Mouse (Mus musculus) ovary, adult 2 months (tissue): ENCODE results near the gene Glrx. TPM values are rescaled to one million over a fixed set of nuclear protein-coding genes. Genes with fewer than 3 reads are reported as not detected.

Experiments used
- polyA plus RNA-seq: library from polyadenylated mRNA; depleted of rRNA; stranded (reverse); fragments of >200 nt; gene quantifications from 2 replicates; pipeline ENCODE4 v1.2.3, GENCODE M21; 2012; rRNA removed

The Glrx gene
- polyA plus RNA-seq, result 17.0 and 22.7 TPM in 2 replicates

GRCm38 (mm10) chr13:75839719-75840481, at the start of gene Glrx:
Gene Glrx, plus strand, starts transcription at chr13:75839868.

Other genes with a start within 250 kb of the Glrx start
- 2.9 TPM in 2 replicates for gene Ell2, start 133.1 kb upstream of the Glrx start, polyA plus RNA-seq
- gene Rhobtb3, start 104.1 kb downstream of the Glrx start, polyA plus RNA-seq, result 32.6 and 35.4 TPM in 2 replicates
- not detected in 2 replicates for gene Spata9, start 127.3 kb downstream of the Glrx start, polyA plus RNA-seq
- gene Rfesd, start 178.9 kb downstream of the Glrx start, polyA plus RNA-seq, result 4.8 and 5.1 TPM in 2 replicates
- 0.14 TPM in 1 of 2 replicates, not detected in the other for gene Gpr150, start 217.1 kb downstream of the Glrx start, polyA plus RNA-seq